Mouse (Mus musculus) stomach, embryonic 16.5 days (tissue): ENCODE data around the gene Gtf3c2. TPM values are rescaled to one million over a fixed set of nuclear protein-coding genes. Genes with fewer than 3 reads are reported as not detected.
A peak's percentile ranks its signal among the peaks of the same experiment; 100 is the strongest.

Experiments
- ATAC-seq: fragments of 200-750 bp; cut with Nextera tagmentation; 2 replicates; pipeline ENCODE4 v1.8.0; 2017; ENCODE audit warnings: moderate number of reproducible peaks, moderate TSS enrichment; ENCODE audit not compliant: insufficient read depth, low FRiP score
- H3K27ac ChIP-seq: fragments of 300-500 bp; sonication (generic); 2 replicates; pipeline ENCODE4 v1.5.1; 2014; ENCODE audit warnings: low read length
- H3K27me3 ChIP-seq: fragments of 300-500 bp; sonication (generic); 2 replicates; pipeline ENCODE4 v1.6.1; 2014; ENCODE audit warnings: low read length, control low read depth, mixed read lengths; ENCODE audit not compliant: control insufficient read depth, insufficient read depth
- H3K36me3 ChIP-seq: fragments of 300-500 bp; sonication (generic); 2 replicates; pipeline ENCODE4 v1.6.1; 2014; ENCODE audit warnings: low read length; ENCODE audit not compliant: control insufficient read depth, insufficient read depth
- H3K4me1 ChIP-seq: fragments of 300-500 bp; sonication (generic); 2 replicates; pipeline ENCODE4 v1.6.1; 2014; ENCODE audit warnings: low read length, control low read depth, mixed read lengths; ENCODE audit not compliant: control insufficient read depth, insufficient read depth
- H3K4me2 ChIP-seq: fragments of 300-500 bp; sonication (generic); 2 replicates; pipeline ENCODE4 v1.6.1; 2014; ENCODE audit warnings: low read depth, low read length, mixed read lengths
- H3K4me3 ChIP-seq: fragments of 300-500 bp; sonication (generic); replicated peaks from 2 replicates; pipeline ENCODE4 v1.5.1; 2014; ENCODE audit warnings: mild to moderate bottlenecking, low read length
- H3K9ac ChIP-seq: fragments of 300-500 bp; sonication (generic); 2 replicates; pipeline ENCODE4 v1.6.1; 2014; ENCODE audit warnings: low read length
- H3K9me3 ChIP-seq: fragments of 300-500 bp; sonication (generic); replicated peaks from 2 replicates; pipeline ENCODE4 v1.6.1; 2016; ENCODE audit warnings: low read length, control low read depth; ENCODE audit not compliant: control insufficient read depth
- WGBS: fragments of 180-500 bp; shearing (Covaris S2); extraction: QIAGEN DNeasy Blood & Tissue Kit; methylation state at CpG from one replicate; pipeline ENCODE4 v1.1.7; 2014; 5-methylcytosine and 5-hydroxymethylcytosine counted together
- polyA plus RNA-seq: library from polyadenylated mRNA; unstranded; fragments of >200 nt; fragmentation: Nextera tagmentation; extraction: Ambion mirVana; gene quantifications from 2 replicates; pipeline ENCODE4 v1.2.1, GENCODE M21; 2015

The Gtf3c2 gene
- polyA plus RNA-seq = 68.1 and 69.4 TPM in 2 replicates

- WGBS = under 1% methylated on average over 59 of the region's 59 CpGs
- peak within 1 kb of the TSS; percentile 84 for H3K4me2 ChIP-seq
- H3K9ac ChIP-seq = peak within 1 kb of the TSS; percentile 81
- 0 out of 2 replicates have a peak, but pooled peaks cover 3% of the 10 kb centered on the region for H3K4me1 ChIP-seq
- peak; percentile 97 for ATAC-seq
- H3K27ac ChIP-seq = peak within 1 kb of the TSS; percentile 98
- no peaks in the 10 kb centered on the region for H3K36me3 ChIP-seq
- H3K27me3 ChIP-seq = no peaks in the 10 kb centered on the region
- peak within 1 kb of the TSS; percentile 82 for H3K4me3 ChIP-seq
- no peaks in the 10 kb centered on the region for H3K9me3 ChIP-seq
Measured at GRCm38 (mm10) chr5:31179766-31180630, at the start of gene Gtf3c2, which contains the start of gene Gm29609. Gene Gtf3c2 (minus strand): TSS chr5:31180144. Gene Gm29609 (minus strand): TSS chr5:31179911.

DNA sequence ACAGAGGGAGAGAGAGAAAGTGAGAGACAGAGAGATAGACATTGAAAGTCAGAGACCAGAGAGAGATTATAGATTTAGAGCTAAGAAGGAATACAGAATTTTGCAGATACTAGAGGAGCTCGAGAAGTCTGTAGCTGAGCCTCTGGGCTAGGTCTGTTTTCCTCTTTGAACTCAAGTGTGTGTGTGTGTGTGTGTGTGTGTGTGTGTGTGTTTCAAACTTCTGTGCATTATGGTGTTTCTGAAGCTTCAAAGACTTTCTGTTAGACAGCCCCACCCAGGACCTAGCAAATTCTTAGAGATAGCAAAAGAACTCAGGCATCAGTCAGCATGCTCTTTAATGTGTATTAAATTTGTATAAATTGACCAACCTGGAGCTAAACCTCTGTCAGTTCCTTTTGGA is 46.7 kb upstream of the Gtf3c2 start:
- Histone ChIP-seq H3K4me1 (no peaks in the 10 kb centered on the region), H3K36me3 (no peaks in the 10 kb centered on the region), H3K4me3 (no peak overlapping the region), H3K9me3 (no peaks in the 10 kb centered on the region), H3K27me3 (no peaks in the 10 kb centered on the region), H3K4me2 (no peak overlapping the region), H3K9ac (no peak overlapping the region), H3K27ac (no peak overlapping the region)
- no peak for ATAC-seq
- WGBS = 68% methylated on average over 1 of the region's 1 CpGs

GRCm38 (mm10) chr5:31222696-31223095 is 42.8 kb upstream of the Gtf3c2 start:
- Histone ChIP-seq H3K4me3 (no peak overlapping the region), H3K36me3 (no peaks in the 10 kb centered on the region), H3K27ac (no peak overlapping the region), H3K9me3 (no peaks in the 10 kb centered on the region), H3K27me3 (no peaks in the 10 kb centered on the region), H3K9ac (no peak overlapping the region), H3K4me1 (peaks cover 4% of the 10 kb centered on the region), H3K4me2 (no peak overlapping the region)
- WGBS = 91% methylated on average over 9 of the region's 9 CpGs
- no peak for ATAC-seq

- no peak for ATAC-seq
- peak overlapping the region; percentile 91 for H3K27ac ChIP-seq
- WGBS = 17% methylated on average over 11 of the region's 11 CpGs
- H3K27me3 ChIP-seq = no peaks in the 10 kb centered on the region
- H3K9ac ChIP-seq = peak overlapping the region; percentile 76
- H3K36me3 ChIP-seq = no peaks in the 10 kb centered on the region
- no peaks in the 10 kb centered on the region for H3K9me3 ChIP-seq
- peak overlapping the region; percentile 87 for H3K4me3 ChIP-seq
- peaks cover 4% of the 10 kb centered on the region for H3K4me1 ChIP-seq
- peak overlapping the region; percentile 79 for H3K4me2 ChIP-seq
Measured at GRCm38 (mm10) chr5:31221304-31221945, 41.5 kb upstream of the Gtf3c2 start.

GRCm38 (mm10) chr5:31220448-31221303 is 40.7 kb upstream of the Gtf3c2 start, which contains the start of gene Ppm1g:
Gene Ppm1g (minus strand): TSS chr5:31220687.
- peak within 1 kb of the TSS; percentile 79 for H3K4me2 ChIP-seq
- no peaks in the 10 kb centered on the region for H3K36me3 ChIP-seq
- H3K4me3 ChIP-seq = peak within 1 kb of the TSS; percentile 87
- ATAC-seq = peak; percentile 97
- no peaks in the 10 kb centered on the region for H3K9me3 ChIP-seq
- H3K9ac ChIP-seq = peak within 1 kb of the TSS; percentile 92
- H3K4me1 ChIP-seq = peaks cover 4% of the 10 kb centered on the region
- WGBS = 1% methylated on average over 68 of the region's 70 CpGs
- no peaks in the 10 kb centered on the region for H3K27me3 ChIP-seq
- H3K27ac ChIP-seq = peak within 1 kb of the TSS; percentile 91

DNA sequence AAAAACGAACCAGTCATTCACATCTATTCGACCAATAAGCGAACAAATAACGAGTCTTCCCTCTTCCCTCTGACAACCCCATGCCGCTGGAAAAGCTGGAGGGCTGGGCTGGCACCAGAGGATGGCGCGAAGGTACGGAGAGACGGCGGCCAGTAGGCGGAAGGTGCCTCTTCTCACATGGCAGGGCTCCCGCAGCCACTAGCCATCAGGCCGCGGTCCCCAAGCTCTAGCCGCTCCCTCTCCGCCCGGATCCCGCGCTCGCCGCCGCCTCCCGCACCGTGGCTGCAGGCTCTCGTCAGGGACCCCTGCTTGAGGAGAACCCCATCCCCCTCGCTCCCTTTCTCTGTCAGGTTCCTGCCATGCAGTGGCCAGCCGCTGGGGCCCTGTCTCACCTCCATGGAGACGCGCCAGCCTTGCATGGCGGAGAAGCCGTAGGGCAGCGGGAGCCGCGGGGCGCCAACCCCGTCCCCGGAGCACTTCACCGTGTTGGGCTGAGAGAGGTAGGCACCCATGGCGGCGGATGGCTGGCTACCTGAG is 40.0 kb upstream of the Gtf3c2 start:
- no peaks in the 10 kb centered on the region for H3K9me3 ChIP-seq
- H3K4me3 ChIP-seq = peak overlapping the region; percentile 87
- H3K36me3 ChIP-seq = no peaks in the 10 kb centered on the region
- no peaks in the 10 kb centered on the region for H3K27me3 ChIP-seq
- peak overlapping the region; percentile 92 for H3K9ac ChIP-seq
- H3K4me1 ChIP-seq = peaks cover 4% of the 10 kb centered on the region
- peak overlapping the region; percentile 90 for H3K27ac ChIP-seq
- ATAC-seq = peak; percentile 59
- H3K4me2 ChIP-seq = peak overlapping the region; percentile 69
- WGBS = under 1% methylated on average over 40 of the region's 40 CpGs

GRCm38 (mm10) chr5:31219474-31219873 is 39.5 kb upstream of the Gtf3c2 start:
- peak overlapping the region; percentile 87 for H3K4me3 ChIP-seq

DNA sequence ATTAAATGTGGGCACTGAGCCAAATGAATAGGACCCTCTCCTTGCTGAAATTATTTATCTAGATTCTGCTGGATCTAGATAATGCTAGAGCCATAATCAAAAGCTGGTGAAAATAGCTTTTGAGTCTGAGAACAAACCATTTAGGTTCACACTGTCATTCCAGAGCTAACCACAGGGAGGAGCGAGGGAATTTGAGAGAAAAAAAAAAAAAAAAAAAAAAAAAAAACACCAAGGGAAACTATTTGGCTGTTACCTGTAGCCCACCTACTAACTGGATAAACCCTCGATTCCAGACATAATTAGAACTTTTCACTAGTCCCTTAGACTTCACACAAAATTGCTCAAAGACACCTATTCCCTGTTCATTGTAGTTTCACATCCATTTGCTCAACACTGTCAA is 39.1 kb upstream of the Gtf3c2 start:
- H3K27ac ChIP-seq = no peak overlapping the region; the same call in 1 of the 2 replicates
- WGBS = 1% methylated on average over 2 of the region's 2 CpGs
- no peak for ATAC-seq
- H3K27me3 ChIP-seq = no peaks in the 10 kb centered on the region
- no peak overlapping the region for H3K9ac ChIP-seq
- peak overlapping the region; percentile 69 for H3K4me2 ChIP-seq
- H3K4me1 ChIP-seq = peaks cover 4% of the 10 kb centered on the region
- no peaks in the 10 kb centered on the region for H3K9me3 ChIP-seq
- no peaks in the 10 kb centered on the region for H3K36me3 ChIP-seq
- peak overlapping the region; percentile 87 for H3K4me3 ChIP-seq

More at GRCm38 (mm10) chr5:31219474-31219873, 39.5 kb upstream of the Gtf3c2 start:
- Histone ChIP-seq H3K4me1 (peaks cover 4% of the 10 kb centered on the region), H3K4me2 (peak overlapping the region; percentile 69), H3K27ac (peak overlapping the region; percentile 90), H3K36me3 (no peaks in the 10 kb centered on the region), H3K27me3 (no peaks in the 10 kb centered on the region), H3K9ac (peak overlapping the region; percentile 92), H3K9me3 (no peaks in the 10 kb centered on the region)
- ATAC-seq = no peak
- WGBS = 0% methylated on average over 11 of the region's 11 CpGs
